Mouse (Mus musculus): ENCODE measurements around the gene Trpc4ap. TPM values are rescaled to one million over a fixed set of nuclear protein-coding genes. Genes with fewer than 3 reads are reported as not detected.

Gene Trpc4ap
- polyA plus RNA-seq, 1 experiment from 2014 or later, result 123 TPM

- no peak for ATAC-seq (ENCODE audit: low read depth)
- Histone ChIP-seq H3K27ac (ENCODE audit: low read length) (peak overlapping the region; percentile 59), H3K4me2 (ENCODE audit: low read depth, low read length) (peak overlapping the region; percentile 85), H3K4me1 (replicated peaks; ENCODE audit: control insufficient read depth, insufficient read depth, low read length) (peaks cover 6% of the 10 kb centered on the region), H3K27me3 (ENCODE audit: control insufficient read depth, insufficient read depth, low read depth, low read length) (no peaks in the 10 kb centered on the region), H3K9ac (ENCODE audit: low read length) (peak overlapping the region; percentile 78), H3K36me3 (ENCODE audit: control insufficient read depth, insufficient read depth, low read length) (no peaks in the 10 kb centered on the region), H3K9me3 (ENCODE audit: control insufficient read depth, low read length) (no peaks in the 10 kb centered on the region), H3K4me3 (ENCODE audit: low read length) (peak overlapping the region; percentile 54)
- 0% methylated on average over 9 of the region's 9 CpGs for WGBS
Measured at GRCm38 (mm10) chr2:155592854-155593283, 99.3 kb downstream of the Trpc4ap start.

- H3K36me3 ChIP-seq (ENCODE audit: control insufficient read depth, insufficient read depth, low read length), result no peaks in the 10 kb centered on the region
- H3K4me3 ChIP-seq (ENCODE audit: low read length), result peak within 1 kb of the TSS; percentile 54
- H3K4me2 ChIP-seq (ENCODE audit: low read depth, low read length), result peak within 1 kb of the TSS; percentile 85
- no peaks in the 10 kb centered on the region for H3K9me3 ChIP-seq (ENCODE audit: control insufficient read depth, low read length)
- peak; percentile 93 for ATAC-seq (ENCODE audit: low read depth)
- no peaks in the 10 kb centered on the region for H3K27me3 ChIP-seq (ENCODE audit: control insufficient read depth, insufficient read depth, low read depth, low read length)
- peaks cover 6% of the 10 kb centered on the region for H3K4me1 ChIP-seq (replicated peaks; ENCODE audit: control insufficient read depth, insufficient read depth, low read length)
- H3K27ac ChIP-seq (ENCODE audit: low read length), result peak within 1 kb of the TSS; percentile 74
- peak within 1 kb of the TSS; percentile 78 for H3K9ac ChIP-seq (ENCODE audit: low read length)
- under 1% methylated on average over 53 of the region's 53 CpGs for WGBS
Measured at GRCm38 (mm10) chr2:155592137-155592853, 99.9 kb downstream of the Trpc4ap start, which contains the start of gene Gss. TSS of gene Gss (minus strand) at chr2:155592810.

GRCm38 (mm10) chr2:155591676-155592075, 100.5 kb downstream of the Trpc4ap start:
- H3K9me3 ChIP-seq (ENCODE audit: control insufficient read depth, low read length), result no peaks in the 10 kb centered on the region
- H3K27me3 ChIP-seq (ENCODE audit: control insufficient read depth, insufficient read depth, low read depth, low read length), result no peaks in the 10 kb centered on the region
- peak overlapping the region; percentile 78 for H3K9ac ChIP-seq (ENCODE audit: low read length)
- ATAC-seq (ENCODE audit: low read depth), result no peak
- peak overlapping the region; percentile 54 for H3K4me3 ChIP-seq (ENCODE audit: low read length)
- H3K36me3 ChIP-seq (ENCODE audit: control insufficient read depth, insufficient read depth, low read length), result no peaks in the 10 kb centered on the region
- peak overlapping the region; percentile 85 for H3K4me2 ChIP-seq (ENCODE audit: low read depth, low read length)
- H3K4me1 ChIP-seq (replicated peaks; ENCODE audit: control insufficient read depth, insufficient read depth, low read length), result peaks cover 6% of the 10 kb centered on the region
- 5% methylated on average over 6 of the region's 6 CpGs for WGBS
- peak overlapping the region; percentile 74 for H3K27ac ChIP-seq (ENCODE audit: low read length)

GRCm38 (mm10) chr2:155590876-155591275, 101.3 kb downstream of the Trpc4ap start:
- H3K4me1 ChIP-seq (replicated peaks; ENCODE audit: control insufficient read depth, insufficient read depth, low read length), result peaks cover 6% of the 10 kb centered on the region
- H3K9ac ChIP-seq (ENCODE audit: low read length), result no peak overlapping the region
- no peak overlapping the region for H3K4me3 ChIP-seq (ENCODE audit: low read length)
- H3K9me3 ChIP-seq (ENCODE audit: control insufficient read depth, low read length), result no peaks in the 10 kb centered on the region
- no peak overlapping the region for H3K4me2 ChIP-seq (ENCODE audit: low read depth, low read length)
- no peak overlapping the region for H3K27ac ChIP-seq (ENCODE audit: low read length)
- no peaks in the 10 kb centered on the region for H3K36me3 ChIP-seq (ENCODE audit: control insufficient read depth, insufficient read depth, low read length)
- 87% methylated on average over 2 of the region's 2 CpGs for WGBS
- ATAC-seq (ENCODE audit: low read depth), result no peak
- no peaks in the 10 kb centered on the region for H3K27me3 ChIP-seq (ENCODE audit: control insufficient read depth, insufficient read depth, low read depth, low read length)

GRCm38 (mm10) chr2:155589521-155589920, 102.7 kb downstream of the Trpc4ap start:
- WGBS, result 70% methylated on average over 6 of the region's 6 CpGs
- Histone ChIP-seq H3K9me3 (ENCODE audit: control insufficient read depth, low read length) (no peaks in the 10 kb centered on the region), H3K4me3 (ENCODE audit: low read length) (no peak overlapping the region), H3K4me1 (replicated peaks; ENCODE audit: control insufficient read depth, insufficient read depth, low read length) (peaks cover 13% of the 10 kb centered on the region), H3K27ac (ENCODE audit: low read length) (no peak overlapping the region), H3K27me3 (ENCODE audit: control insufficient read depth, insufficient read depth, low read depth, low read length) (no peaks in the 10 kb centered on the region), H3K9ac (ENCODE audit: low read length) (no peak overlapping the region), H3K4me2 (ENCODE audit: low read depth, low read length) (no peak overlapping the region), H3K36me3 (ENCODE audit: control insufficient read depth, insufficient read depth, low read length) (no peaks in the 10 kb centered on the region)
- no peak for ATAC-seq (ENCODE audit: low read depth)

GRCm38 (mm10) chr2:155588136-155588535, 104.0 kb downstream of the Trpc4ap start:
- Histone ChIP-seq H3K9ac (ENCODE audit: low read length) (no peak overlapping the region), H3K9me3 (ENCODE audit: control insufficient read depth, low read length) (no peaks in the 10 kb centered on the region), H3K27ac (ENCODE audit: low read length) (no peak overlapping the region), H3K4me2 (ENCODE audit: low read depth, low read length) (no peak overlapping the region), H3K4me1 (replicated peaks; ENCODE audit: control insufficient read depth, insufficient read depth, low read length) (peaks cover 14% of the 10 kb centered on the region), H3K4me3 (ENCODE audit: low read length) (no peak overlapping the region), H3K36me3 (ENCODE audit: control insufficient read depth, insufficient read depth, low read length) (no peaks in the 10 kb centered on the region), H3K27me3 (ENCODE audit: control insufficient read depth, insufficient read depth, low read depth, low read length) (no peaks in the 10 kb centered on the region)
- 70% methylated on average over 3 of the region's 3 CpGs for WGBS
- no peak for ATAC-seq (ENCODE audit: low read depth)

GRCm38 (mm10) chr2:155585486-155585885, 106.7 kb downstream of the Trpc4ap start:
- WGBS, result 44% methylated on average over 10 of the region's 10 CpGs

GRCm38 (mm10) chr2:155585082-155585481, 107.1 kb downstream of the Trpc4ap start:
- ATAC-seq (ENCODE audit: low read depth), result no peak
- Histone ChIP-seq H3K4me2 (ENCODE audit: low read depth, low read length) (no peak overlapping the region), H3K27me3 (ENCODE audit: control insufficient read depth, insufficient read depth, low read depth, low read length) (no peaks in the 10 kb centered on the region), H3K9me3 (ENCODE audit: control insufficient read depth, low read length) (no peaks in the 10 kb centered on the region), H3K27ac (ENCODE audit: low read length) (0 out of 2 replicates have a peak overlapping the region, but pooled peaks have one; percentile 2), H3K4me3 (ENCODE audit: low read length) (no peak overlapping the region), H3K36me3 (ENCODE audit: control insufficient read depth, insufficient read depth, low read length) (no peaks in the 10 kb centered on the region), H3K9ac (ENCODE audit: low read length) (no peak overlapping the region), H3K4me1 (replicated peaks; ENCODE audit: control insufficient read depth, insufficient read depth, low read length) (peaks cover 8% of the 10 kb centered on the region)
- WGBS, result 82% methylated on average over 9 of the region's 9 CpGs

More at GRCm38 (mm10) chr2:155585486-155585885, 106.7 kb downstream of the Trpc4ap start:
- Histone ChIP-seq H3K36me3 (ENCODE audit: control insufficient read depth, insufficient read depth, low read length) (no peaks in the 10 kb centered on the region), H3K4me3 (ENCODE audit: low read length) (no peak overlapping the region), H3K4me1 (replicated peaks; ENCODE audit: control insufficient read depth, insufficient read depth, low read length) (peaks cover 8% of the 10 kb centered on the region), H3K9ac (ENCODE audit: low read length) (no peak overlapping the region), H3K27ac (ENCODE audit: low read length) (0 out of 2 replicates have a peak overlapping the region, but pooled peaks have one; percentile 2), H3K4me2 (ENCODE audit: low read depth, low read length) (0 out of 2 replicates have a peak overlapping the region, but pooled peaks have one; percentile 16), H3K27me3 (ENCODE audit: control insufficient read depth, insufficient read depth, low read depth, low read length) (no peaks in the 10 kb centered on the region), H3K9me3 (ENCODE audit: control insufficient read depth, low read length) (no peaks in the 10 kb centered on the region)
- ATAC-seq (ENCODE audit: low read depth), result peak; percentile 87

Data from lung, embryonic 16.5 days (tissue).